Mouse (Mus musculus) adrenal gland, adult 18-20 months (tissue): ENCODE data around the gene Olfr502. TPM values are rescaled to one million over a fixed set of nuclear protein-coding genes. Genes with fewer than 3 reads are reported as not detected.
"Not testable (repeated sequence)": the region's sequence is repeated elsewhere in the genome, so short reads cannot be mapped to it uniquely, and the experiment has no call there.

ENCODE experiments used
- DNase-seq, 2 experiments: peaks; one replicate each; pipeline ENCODE4 v3.0.0; 2021 to 2022; ENCODE audit warnings: low spot score in 2 of 2
- long read RNA-seq, 2 experiments: library from polyadenylated mRNA; stranded (forward); transcript quantifications; one replicate each; pipeline ENCODE4 v2.0.0; 2021
- total RNA-seq, 2 experiments: library from RNA; stranded (reverse); gene quantifications; 1 replicate in 1 of 2; 2 replicates in 1 of 2; pipeline ENCODE4 v1.2.3; 2021

Gene Olfr502
- not detected for total RNA-seq
- long read RNA-seq, experiment 1 = 0 reads
- long read RNA-seq, experiment 2 = 0 reads

- DNase-seq = no peak
Measured at GRCm38 (mm10) chr7:108524965-108525364, at the start of gene Olfr502. TSS of gene Olfr502 (minus strand) at chr7:108525065.

DNA sequence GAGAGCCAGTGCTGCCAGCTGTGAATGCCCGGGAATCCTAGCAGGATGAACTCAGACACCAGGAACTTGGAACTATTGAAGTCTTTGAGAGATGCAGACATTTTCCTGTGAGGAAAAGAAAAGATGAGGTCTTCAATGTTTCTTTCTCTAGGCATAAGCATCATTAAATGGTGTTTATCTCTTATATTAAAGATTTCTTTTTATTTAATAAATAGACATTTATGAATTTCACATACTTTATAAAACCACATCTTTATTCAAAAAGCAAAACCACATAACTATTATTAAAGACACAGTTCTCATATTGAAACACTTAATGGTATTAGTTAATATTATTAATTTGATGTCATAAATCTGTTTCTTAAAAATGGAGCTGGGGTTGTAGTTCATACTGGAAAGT lies 40.8 kb upstream of the Olfr502 start, which contains the start of gene Olfr504:
TSS of gene Olfr504 (minus strand) at position 101 of the 400 bp plus-strand sequence.
- DNase-seq = no peak

DNA sequence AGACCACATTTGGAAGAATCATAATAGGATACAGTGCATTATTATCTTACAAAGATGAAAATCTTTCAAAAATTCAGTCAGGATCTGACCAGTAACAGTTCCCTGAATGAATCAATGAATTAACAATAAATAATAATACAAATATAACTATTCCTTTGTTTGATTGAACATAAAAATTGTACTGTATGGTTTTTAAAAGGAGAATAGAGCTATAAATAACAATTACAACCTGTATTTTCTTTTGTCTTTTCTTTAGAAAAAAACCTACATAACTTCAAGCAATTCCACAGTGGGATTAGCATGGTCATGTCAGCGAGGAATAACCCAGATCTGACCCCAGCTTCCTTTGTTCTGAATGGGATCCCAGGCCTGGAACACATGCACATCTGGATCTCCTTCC lies 19.4 kb upstream of the Olfr502 start, which contains the start of gene Olfr503:
TSS of gene Olfr503 (plus strand) at position 301 of the 400 bp plus-strand sequence.
- DNase-seq = not testable (repeated sequence)

DNA sequence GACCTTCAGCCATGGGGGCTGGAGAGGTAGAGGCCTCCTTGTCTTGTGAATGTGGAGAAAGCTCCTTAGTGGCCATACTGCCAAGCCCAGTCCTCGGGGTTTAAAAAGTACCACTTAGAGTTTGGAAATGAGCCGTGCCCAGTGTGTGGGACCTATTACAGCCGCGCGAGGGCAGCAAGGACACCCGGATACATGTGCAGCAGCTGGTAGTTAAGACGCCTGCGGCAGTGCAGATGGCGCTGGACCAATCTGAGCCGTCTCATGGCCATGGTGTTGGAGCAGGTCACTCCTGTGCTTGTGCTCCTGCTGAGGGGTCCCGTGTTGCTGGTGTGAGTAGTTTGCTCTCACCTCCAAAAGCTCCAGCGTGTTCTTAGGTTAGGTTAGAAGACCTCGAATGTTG lies 17.6 kb upstream of the Olfr502 start:
- DNase-seq = no peak

Other genes with a start within 250 kb of the Olfr502 start
- gene Olfr490, start 236.1 kb downstream of the Olfr502 start, total RNA-seq = not detected
- gene Olfr491, start 211.6 kb downstream of the Olfr502 start, total RNA-seq = not detected
- not detected for gene Olfr492, start 201.4 kb downstream of the Olfr502 start, total RNA-seq
- not detected for gene Olfr493, start 178.1 kb downstream of the Olfr502 start, total RNA-seq
- gene Olfr494, start 159.7 kb downstream of the Olfr502 start, total RNA-seq = not detected
- not detected for gene Olfr495, start 131.9 kb downstream of the Olfr502 start, total RNA-seq
- not detected for gene Olfr497, start 104.6 kb downstream of the Olfr502 start, total RNA-seq
- not detected for gene Olfr498, start 59.7 kb downstream of the Olfr502 start, total RNA-seq
- gene Olfr503, start 19.5 kb upstream of the Olfr502 start, total RNA-seq = not detected
- not detected for gene Olfr504, start 40.7 kb upstream of the Olfr502 start, total RNA-seq
- gene Olfr506, start 85.7 kb upstream of the Olfr502 start, total RNA-seq = not detected
- gene Olfr507, start 96.7 kb upstream of the Olfr502 start, total RNA-seq = not detected
- gene Olfr508, start 104.9 kb upstream of the Olfr502 start, total RNA-seq = not detected
- not detected for gene Olfr509, start 126.8 kb upstream of the Olfr502 start, total RNA-seq
- gene Olfr510, start 141.4 kb upstream of the Olfr502 start, total RNA-seq = not detected
- not detected for gene Olfr512, start 188.3 kb upstream of the Olfr502 start, total RNA-seq
- gene Olfr513, start 225.9 kb upstream of the Olfr502 start, total RNA-seq = not detected